Mouse (Mus musculus): ENCODE data around the gene Rad51b. TPM values are rescaled to one million over a fixed set of nuclear protein-coding genes. Genes with fewer than 3 reads are reported as not detected.
A peak's percentile ranks its signal among the peaks of the same experiment; 100 is the strongest.

The Rad51b gene
- polyA plus RNA-seq, 1 experiment from 2014 or later, result 8.0 TPM

GRCm38 (mm10) chr12:79645656-79646055 lies 348.6 kb downstream of the Rad51b start:
- Histone ChIP-seq H3K27me3 (ENCODE audit: insufficient read depth, low read length) (no peaks in the 10 kb centered on the region), H3K9ac (no peak overlapping the region), H3K36me3 (ENCODE audit: insufficient read depth) (no peaks in the 10 kb centered on the region), H3K4me2 (no peak overlapping the region), H3K4me3 (ENCODE audit: low read depth, low read length) (no peak overlapping the region), H3K4me1 (ENCODE audit: insufficient read depth) (0 out of 2 replicates have a peak, but pooled peaks cover 8% of the 10 kb centered on the region), H3K9me3 (ENCODE audit: low read depth, low read length) (no peaks in the 10 kb centered on the region), H3K27ac (ENCODE audit: low read depth) (no peak overlapping the region)
- TF ChIP-seq CTCF (IDR thresholded peaks at IDR 0.05; ENCODE audit: low read depth), result no peak
- ATAC-seq (ENCODE audit: insufficient read depth) (no peak), DNase-seq (no peak)
- WGBS, result 82% methylated on average over 4 of the region's 4 CpGs

- H3K4me1 ChIP-seq (ENCODE audit: insufficient read depth), result 0 out of 2 replicates have a peak, but pooled peaks cover 5% of the 10 kb centered on the region
- no peaks in the 10 kb centered on the region for H3K9me3 ChIP-seq (ENCODE audit: low read depth, low read length)
- no peaks in the 10 kb centered on the region for H3K27me3 ChIP-seq (ENCODE audit: insufficient read depth, low read length)
- WGBS, result 69% methylated on average over 9 of the region's 9 CpGs
- H3K27ac ChIP-seq (ENCODE audit: low read depth), result no peak overlapping the region
- no peak for TF ChIP-seq CTCF (IDR thresholded peaks at IDR 0.05; ENCODE audit: low read depth)
- DNase-seq (no peak), ATAC-seq (ENCODE audit: insufficient read depth) (no peak)
- H3K4me3 ChIP-seq (ENCODE audit: low read depth, low read length), result no peak overlapping the region
- H3K36me3 ChIP-seq (ENCODE audit: insufficient read depth), result no peaks in the 10 kb centered on the region
- H3K9ac ChIP-seq, result no peak overlapping the region
- no peak overlapping the region for H3K4me2 ChIP-seq
Measured at GRCm38 (mm10) chr12:79646646-79647164, 349.6 kb downstream of the Rad51b start.

- no peak overlapping the region for H3K9ac ChIP-seq
- H3K4me1 ChIP-seq (ENCODE audit: insufficient read depth), result 0 out of 2 replicates have a peak, but pooled peaks cover 5% of the 10 kb centered on the region
- H3K4me2 ChIP-seq, result no peak overlapping the region
- DNase-seq (no peak), ATAC-seq (ENCODE audit: insufficient read depth) (no peak)
- no peaks in the 10 kb centered on the region for H3K27me3 ChIP-seq (ENCODE audit: insufficient read depth, low read length)
- H3K27ac ChIP-seq (ENCODE audit: low read depth), result no peak overlapping the region
- no peak overlapping the region for H3K4me3 ChIP-seq (ENCODE audit: low read depth, low read length)
- 87% methylated on average over 6 of the region's 6 CpGs for WGBS
- no peaks in the 10 kb centered on the region for H3K36me3 ChIP-seq (ENCODE audit: insufficient read depth)
- H3K9me3 ChIP-seq (ENCODE audit: low read depth, low read length), result no peaks in the 10 kb centered on the region
- TF ChIP-seq CTCF (IDR thresholded peaks at IDR 0.05; ENCODE audit: low read depth), result no peak
Measured at GRCm38 (mm10) chr12:79647382-79647781, 350.3 kb downstream of the Rad51b start.

GRCm38 (mm10) chr12:79647976-79648375 lies 350.9 kb downstream of the Rad51b start:
- no peak overlapping the region for H3K4me3 ChIP-seq (ENCODE audit: low read depth, low read length)
- no peaks in the 10 kb centered on the region for H3K36me3 ChIP-seq (ENCODE audit: insufficient read depth)
- no peak for TF ChIP-seq CTCF (IDR thresholded peaks at IDR 0.05; ENCODE audit: low read depth)
- 53% methylated on average over 5 of the region's 5 CpGs for WGBS
- no peak overlapping the region for H3K27ac ChIP-seq (ENCODE audit: low read depth)
- H3K9ac ChIP-seq, result no peak overlapping the region
- no peak overlapping the region for H3K4me2 ChIP-seq
- no peaks in the 10 kb centered on the region for H3K9me3 ChIP-seq (ENCODE audit: low read depth, low read length)
- ATAC-seq (ENCODE audit: insufficient read depth) (no peak), DNase-seq (no peak)
- H3K4me1 ChIP-seq (ENCODE audit: insufficient read depth), result 0 out of 2 replicates have a peak, but pooled peaks cover 5% of the 10 kb centered on the region
- no peaks in the 10 kb centered on the region for H3K27me3 ChIP-seq (ENCODE audit: insufficient read depth, low read length)

- no peak for ATAC-seq (ENCODE audit: insufficient read depth)
- Histone ChIP-seq H3K9ac (no peak overlapping the region), H3K27me3 (ENCODE audit: insufficient read depth, low read length) (no peaks in the 10 kb centered on the region), H3K4me3 (ENCODE audit: low read depth, low read length) (no peak overlapping the region), H3K4me2 (no peak overlapping the region), H3K27ac (ENCODE audit: low read depth) (peak overlapping the region; percentile 43; the same call in 1 of the 2 replicates), H3K4me1 (ENCODE audit: insufficient read depth) (0 out of 2 replicates have a peak, but pooled peaks cover 5% of the 10 kb centered on the region), H3K36me3 (ENCODE audit: insufficient read depth) (no peaks in the 10 kb centered on the region), H3K9me3 (ENCODE audit: low read depth, low read length) (no peaks in the 10 kb centered on the region)
- DNase-seq, result no peak
- TF ChIP-seq CTCF (IDR thresholded peaks at IDR 0.05; ENCODE audit: low read depth), result no peak
- 59% methylated on average over 7 of the region's 7 CpGs for WGBS
Measured at GRCm38 (mm10) chr12:79648812-79649700, 352.0 kb downstream of the Rad51b start.

GRCm38 (mm10) chr12:79649796-79650195 lies 352.7 kb downstream of the Rad51b start:
- no peaks in the 10 kb centered on the region for H3K36me3 ChIP-seq (ENCODE audit: insufficient read depth)
- no peak overlapping the region for H3K9ac ChIP-seq
- no peak for DNase-seq
- H3K4me2 ChIP-seq, result no peak overlapping the region
- H3K27ac ChIP-seq (ENCODE audit: low read depth), result 0 out of 2 replicates have a peak overlapping the region, but pooled peaks have one; percentile 43
- no peak for ATAC-seq (ENCODE audit: insufficient read depth)
- no peaks in the 10 kb centered on the region for H3K9me3 ChIP-seq (ENCODE audit: low read depth, low read length)
- no peak overlapping the region for H3K4me3 ChIP-seq (ENCODE audit: low read depth, low read length)
- no peak for TF ChIP-seq CTCF (IDR thresholded peaks at IDR 0.05; ENCODE audit: low read depth)
- H3K27me3 ChIP-seq (ENCODE audit: insufficient read depth, low read length), result no peaks in the 10 kb centered on the region
- 0 out of 2 replicates have a peak, but pooled peaks cover 5% of the 10 kb centered on the region for H3K4me1 ChIP-seq (ENCODE audit: insufficient read depth)

GRCm38 (mm10) chr12:79655138-79655537 lies 358.1 kb downstream of the Rad51b start:
- Histone ChIP-seq H3K4me1 (ENCODE audit: insufficient read depth) (peaks cover 16% of the 10 kb centered on the region), H3K4me2 (no peak overlapping the region), H3K36me3 (ENCODE audit: insufficient read depth) (no peaks in the 10 kb centered on the region), H3K4me3 (ENCODE audit: low read depth, low read length) (no peak overlapping the region), H3K9me3 (ENCODE audit: low read depth, low read length) (no peaks in the 10 kb centered on the region), H3K27ac (ENCODE audit: low read depth) (no peak overlapping the region), H3K27me3 (ENCODE audit: insufficient read depth, low read length) (no peaks in the 10 kb centered on the region), H3K9ac (no peak overlapping the region)
- no peak for DNase-seq
- no peak for TF ChIP-seq CTCF (IDR thresholded peaks at IDR 0.05; ENCODE audit: low read depth)
- WGBS, result 92% methylated on average over 5 of the region's 5 CpGs
- no peak for ATAC-seq (ENCODE audit: insufficient read depth)

Measured in lung, embryonic 14.5 days (tissue).